8 mouse cellular contexts compared by ENCODE assay signal in genomic region chr17:25876347-25876915, GRCm38 (mm10). TPM values are rescaled to one million over a fixed set of nuclear protein-coding genes. Genes with fewer than 3 reads are reported as not detected.
DNase-seq lines count a peak whose midpoint lies in the region; ATAC-seq and TF ChIP-seq lines count a peak whose summit lies in the region.

No protein-coding gene starts in this region.

- peak overlapping the region; percentile 83 for H3K9ac ChIP-seq in heart, embryonic 12.5 days
- peak overlapping the region; percentile 77 for H3K9ac ChIP-seq in kidney, embryonic 15.5 days
- peak overlapping the region; percentile 85 for H3K9ac ChIP-seq in midbrain, embryonic 16.5 days (ENCODE audit: low read depth, low read length)

- TF ChIP-seq CTCF in embryonic fibroblast, embryonic 13.5 days (IDR thresholded peaks at IDR 0.05; ENCODE audit: borderline replicate concordance, insufficient read depth, low read length), result no peak

- no peaks in the 10 kb centered on the region for H3K27me3 ChIP-seq in heart, embryonic 12.5 days (replicated peaks)
- H3K27me3 ChIP-seq in kidney, embryonic 15.5 days, result no peaks in the 10 kb centered on the region
- no peaks in the 10 kb centered on the region for H3K27me3 ChIP-seq in midbrain, embryonic 16.5 days (ENCODE audit: control insufficient read depth, insufficient read depth, low read depth, low read length)

- peaks cover 22% of the 10 kb centered on the region for H3K36me3 ChIP-seq in heart, embryonic 12.5 days
- H3K36me3 ChIP-seq in kidney, embryonic 15.5 days, result peaks cover 22% of the 10 kb centered on the region
- H3K36me3 ChIP-seq in midbrain, embryonic 16.5 days (ENCODE audit: control insufficient read depth, insufficient read depth, low read length), result peaks cover 11% of the 10 kb centered on the region

- peak overlapping the region; percentile 88 for H3K4me3 ChIP-seq in heart, embryonic 12.5 days
- H3K4me3 ChIP-seq in embryonic fibroblast, embryonic 13.5 days (ENCODE audit: insufficient read depth, low read length), result peak overlapping the region; percentile 60
- peak overlapping the region; percentile 84 for H3K4me3 ChIP-seq in kidney, embryonic 15.5 days (replicated peaks)
- H3K4me3 ChIP-seq in midbrain, embryonic 16.5 days (ENCODE audit: low read depth, low read length), result peak overlapping the region; percentile 62

- 73% methylated on average over 10 of the region's 10 CpGs for WGBS in heart, embryonic 12.5 days
- 58% methylated on average over 10 of the region's 10 CpGs for WGBS in kidney, embryonic 15.5 days
- 57% methylated on average over 10 of the region's 10 CpGs for WGBS in midbrain, embryonic 16.5 days

- H3K9me3 ChIP-seq in heart, embryonic 12.5 days (replicated peaks), result no peaks in the 10 kb centered on the region
- H3K9me3 ChIP-seq in kidney, embryonic 15.5 days (replicated peaks), result no peaks in the 10 kb centered on the region
- no peaks in the 10 kb centered on the region for H3K9me3 ChIP-seq in midbrain, embryonic 16.5 days (replicated peaks; ENCODE audit: control insufficient read depth, low read length, poor library complexity, severe bottlenecking)

- H3K4me2 ChIP-seq in heart, embryonic 12.5 days, result peak overlapping the region; percentile 94
- peak overlapping the region; percentile 92 for H3K4me2 ChIP-seq in kidney, embryonic 15.5 days
- peak overlapping the region; percentile 77 for H3K4me2 ChIP-seq in midbrain, embryonic 16.5 days (ENCODE audit: low read length)

- no peak for DNase-seq in heart, postnatal 36 days
- no peak for DNase-seq in retina, embryonic 14.5 days (ENCODE audit: low spot score)
- no peak for DNase-seq in thymus, postnatal 36 days
- no peak for DNase-seq in natural killer cell, adult 2 months (ENCODE audit: low spot score in 2 of 2)

- TF ChIP-seq POLR2A in embryonic fibroblast, embryonic 13.5 days (IDR thresholded peaks at IDR 0.05; ENCODE audit: low read depth, low read length), result no peak

- intact Hi-C loops in heart, postnatal 36 days (cut with DNase I), result no loop called here

- peaks cover 39% of the 10 kb centered on the region for H3K4me1 ChIP-seq in heart, embryonic 12.5 days (replicated peaks)
- 0 out of 2 replicates have a peak, but pooled peaks cover 3% of the 10 kb centered on the region for H3K4me1 ChIP-seq in embryonic fibroblast, embryonic 13.5 days (ENCODE audit: control insufficient read depth, insufficient read depth, low read length)
- H3K4me1 ChIP-seq in kidney, embryonic 15.5 days, result peaks cover 46% of the 10 kb centered on the region
- peaks cover 23% of the 10 kb centered on the region for H3K4me1 ChIP-seq in midbrain, embryonic 16.5 days (ENCODE audit: control insufficient read depth, insufficient read depth, low read length)

- ATAC-seq in heart, embryonic 12.5 days (ENCODE audit: insufficient number of reproducible peaks, low FRiP score), result no peak
- ATAC-seq in kidney, embryonic 15.5 days (replicated peaks; ENCODE audit: low FRiP score), result no peak
- no peak for ATAC-seq in midbrain, embryonic 16.5 days

- H3K27ac ChIP-seq in heart, embryonic 12.5 days (ENCODE audit: poor library complexity, severe bottlenecking), result no peak overlapping the region
- H3K27ac ChIP-seq in embryonic fibroblast, embryonic 13.5 days (ENCODE audit: insufficient read depth, low read length), result no peak overlapping the region
- H3K27ac ChIP-seq in kidney, embryonic 15.5 days, result peak overlapping the region; percentile 96; the same call in 1 of the 2 replicates
- H3K27ac ChIP-seq in midbrain, embryonic 16.5 days (ENCODE audit: low read length), result peak overlapping the region; percentile 93

RNA-seq across cellular contexts. Expression of gene Mettl26, which starts 1.6 kb away (rescaled TPM):
- polyA plus RNA-seq in heart, embryonic 12.5 days (2016; fragmentation: Nextera tagmentation; extraction: Ambion mirVana), result 31.3 and 36.1 TPM in 2 replicates
- total RNA-seq in heart, postnatal 36 days (2021), result 10 to 100 TPM; 16.1 to 18.1 TPM
- 14.4 and 19.7 TPM in 2 replicates for polyA plus RNA-seq in embryonic fibroblast, embryonic 13.5 days (2011; ENCODE audit: insufficient read length, low read depth, missing spikeins)
- 78.7 and 81.5 TPM in 2 replicates for polyA plus RNA-seq in kidney, embryonic 15.5 days (2015; fragmentation: Nextera tagmentation; extraction: Ambion mirVana)
- 62.2 and 63.5 TPM in 2 replicates for polyA plus RNA-seq in midbrain, embryonic 16.5 days (2015; fragmentation: Nextera tagmentation; extraction: Ambion mirVana)

RNA-seq across cellular contexts. Expression of gene Wfikkn1, which starts 4.2 kb away (rescaled TPM):
- 0.19 and 0.40 TPM in 2 replicates for polyA plus RNA-seq in heart, embryonic 12.5 days (2016; fragmentation: Nextera tagmentation; extraction: Ambion mirVana)
- total RNA-seq in heart, postnatal 36 days (2021), result under 1 TPM; 0.41 to 0.64 TPM
- 0.38 and 0.83 TPM in 2 replicates for polyA plus RNA-seq in embryonic fibroblast, embryonic 13.5 days (2011; ENCODE audit: insufficient read length, low read depth, missing spikeins)
- polyA plus RNA-seq in kidney, embryonic 15.5 days (2015; fragmentation: Nextera tagmentation; extraction: Ambion mirVana), result 0.49 and 0.56 TPM in 2 replicates
- polyA plus RNA-seq in midbrain, embryonic 16.5 days (2015; fragmentation: Nextera tagmentation; extraction: Ambion mirVana), result 0.45 and 0.52 TPM in 2 replicates

RNA-seq across cellular contexts. Expression of gene Mcrip2, which starts 7.9 kb away (rescaled TPM):
- polyA plus RNA-seq in heart, embryonic 12.5 days (2016; fragmentation: Nextera tagmentation; extraction: Ambion mirVana), result 160 and 161 TPM in 2 replicates
- 100 to 1,000 TPM; 272 to 286 TPM for total RNA-seq in heart, postnatal 36 days (2021)
- 7.1 and 9.8 TPM in 2 replicates for polyA plus RNA-seq in embryonic fibroblast, embryonic 13.5 days (2011; ENCODE audit: insufficient read length, low read depth, missing spikeins)
- polyA plus RNA-seq in kidney, embryonic 15.5 days (2015; fragmentation: Nextera tagmentation; extraction: Ambion mirVana), result 54.9 and 55.1 TPM in 2 replicates
- 18.0 and 25.3 TPM in 2 replicates for polyA plus RNA-seq in midbrain, embryonic 16.5 days (2015; fragmentation: Nextera tagmentation; extraction: Ambion mirVana)

RNA-seq across cellular contexts. Expression of gene Wdr90, which starts 15.1 kb away (rescaled TPM):
- 18.4 and 20.1 TPM in 2 replicates for polyA plus RNA-seq in heart, embryonic 12.5 days (2016; fragmentation: Nextera tagmentation; extraction: Ambion mirVana)
- total RNA-seq in heart, postnatal 36 days (2021), result 1 to 10 TPM; 1.7 to 2.0 TPM
- polyA plus RNA-seq in embryonic fibroblast, embryonic 13.5 days (2011; ENCODE audit: insufficient read length, low read depth, missing spikeins), result 5.9 and 11.4 TPM in 2 replicates
- polyA plus RNA-seq in kidney, embryonic 15.5 days (2015; fragmentation: Nextera tagmentation; extraction: Ambion mirVana), result 31.2 and 35.6 TPM in 2 replicates
- 18.5 and 21.6 TPM in 2 replicates for polyA plus RNA-seq in midbrain, embryonic 16.5 days (2015; fragmentation: Nextera tagmentation; extraction: Ambion mirVana)

RNA-seq across cellular contexts. Expression of gene Rhot2, which starts 31.8 kb away (rescaled TPM):
- polyA plus RNA-seq in heart, embryonic 12.5 days (2016; fragmentation: Nextera tagmentation; extraction: Ambion mirVana), result 24.0 and 24.9 TPM in 2 replicates
- 100 to 1,000 TPM; 110 to 115 TPM for total RNA-seq in heart, postnatal 36 days (2021)
- polyA plus RNA-seq in embryonic fibroblast, embryonic 13.5 days (2011; ENCODE audit: insufficient read length, low read depth, missing spikeins), result 21.0 and 29.7 TPM in 2 replicates
- 26.8 and 29.0 TPM in 2 replicates for polyA plus RNA-seq in kidney, embryonic 15.5 days (2015; fragmentation: Nextera tagmentation; extraction: Ambion mirVana)
- polyA plus RNA-seq in midbrain, embryonic 16.5 days (2015; fragmentation: Nextera tagmentation; extraction: Ambion mirVana), result 15.2 and 16.7 TPM in 2 replicates

Comparison
In these comparisons a context has a peak if more than half of its experiments do, and no peak if none do; other contexts are left out.
1. H3K27ac ChIP-seq: peak in kidney, embryonic 15.5 days (single experiment) and midbrain, embryonic 16.5 days (single experiment); none in heart, embryonic 12.5 days (single experiment) and embryonic fibroblast, embryonic 13.5 days (single experiment).
2. Peak in every context shown above with its lines, with median percentiles within 50 percentile points of each other: H3K4me2 ChIP-seq, H3K4me3 ChIP-seq and H3K9ac ChIP-seq.